Mouse (Mus musculus): Measurements from ENCODE around the gene Slc12a4.
A peak's percentile ranks its signal among the peaks of the same experiment; 100 is the strongest.
"Not testable (repeated sequence)": the region's sequence is repeated elsewhere in the genome, so short reads cannot be mapped to it uniquely, and the experiment has no call there.

Gene Slc12a4

GRCm38 (mm10) chr8:105965905-105966341 lies at the start of gene Slc12a4:
Slc12a4 (minus strand) TSS chr8:105966097.
- DNase-seq = peak; percentile 88 to 91

- DNase-seq = not testable (repeated sequence)
Observed at GRCm38 (mm10) chr8:106012203-106012602, 46.3 kb upstream of the Slc12a4 start.

- no peak for DNase-seq
Observed at GRCm38 (mm10) chr8:106011643-106011986, 45.7 kb upstream of the Slc12a4 start, which contains the start of gene Ddx28. Ddx28 (minus strand) TSS chr8:106011882.

GRCm38 (mm10) chr8:106010748-106011642 lies 45.1 kb upstream of the Slc12a4 start:
- DNase-seq = peak; percentile 87 to 88

- not testable (repeated sequence) for DNase-seq
Observed at GRCm38 (mm10) chr8:106007891-106008290, 42.0 kb upstream of the Slc12a4 start.

GRCm38 (mm10) chr8:106007135-106007534 lies 41.2 kb upstream of the Slc12a4 start:
- DNase-seq = no peak

GRCm38 (mm10) chr8:106006413-106006812 lies 40.5 kb upstream of the Slc12a4 start:
- no peak for DNase-seq

- no peak for DNase-seq
Observed at GRCm38 (mm10) chr8:106005875-106006274, 40.0 kb upstream of the Slc12a4 start, which contains the start of gene Dpep2nb. Dpep2nb (minus strand) TSS chr8:106005975.

GRCm38 (mm10) chr8:106004538-106005207 lies 38.8 kb upstream of the Slc12a4 start:
- DNase-seq = no peak

- DNase-seq = no peak
Observed at GRCm38 (mm10) chr8:106001908-106002307, 36.0 kb upstream of the Slc12a4 start.

- DNase-seq = no peak
Observed at GRCm38 (mm10) chr8:105998971-105999370, 33.1 kb upstream of the Slc12a4 start.

- no peak for DNase-seq
Observed at GRCm38 (mm10) chr8:105996359-105996758, 30.5 kb upstream of the Slc12a4 start.

- no peak for DNase-seq
Observed at GRCm38 (mm10) chr8:105993226-105993625, 27.3 kb upstream of the Slc12a4 start.

GRCm38 (mm10) chr8:105992499-105992898 lies 26.6 kb upstream of the Slc12a4 start:
- DNase-seq = peak; percentile 79 to 85

GRCm38 (mm10) chr8:105991546-105991945 lies 25.6 kb upstream of the Slc12a4 start:
- peak in 1 of 2 experiments; percentile 29 for DNase-seq

GRCm38 (mm10) chr8:105990856-105991387 lies 25.0 kb upstream of the Slc12a4 start, which contains the start of gene Dus2:
Dus2 (plus strand) TSS chr8:105991337.
- DNase-seq = peak; percentile 82 to 84

GRCm38 (mm10) chr8:105988546-105988945 lies 22.6 kb upstream of the Slc12a4 start:
- DNase-seq = no peak

GRCm38 (mm10) chr8:105983406-105983805 lies 17.5 kb upstream of the Slc12a4 start:
- not testable (repeated sequence) for DNase-seq

- DNase-seq = no peak
Observed at GRCm38 (mm10) chr8:105981146-105981545, 15.2 kb upstream of the Slc12a4 start.

- no peak for DNase-seq
Observed at GRCm38 (mm10) chr8:105979325-105979724, 13.4 kb upstream of the Slc12a4 start, which contains the start of gene Dpep3. Dpep3 (minus strand) TSS chr8:105979429.

- DNase-seq = no peak
Observed at GRCm38 (mm10) chr8:105975363-105975762, 9.5 kb upstream of the Slc12a4 start.

GRCm38 (mm10) chr8:105971019-105971720 lies 5.3 kb upstream of the Slc12a4 start:
- DNase-seq = no peak

- no peak for DNase-seq
Observed at GRCm38 (mm10) chr8:105969367-105969766, 3.5 kb upstream of the Slc12a4 start.

Data from thymus, postnatal 36 days (tissue).